Mouse (Mus musculus): ENCODE results near the gene Cwc27. TPM values are rescaled to one million over a fixed set of nuclear protein-coding genes. Genes with fewer than 3 reads are reported as not detected.

Cwc27 gene
- polyA plus RNA-seq, 1 experiment from 2014 or later = 15.0 TPM

DNA sequence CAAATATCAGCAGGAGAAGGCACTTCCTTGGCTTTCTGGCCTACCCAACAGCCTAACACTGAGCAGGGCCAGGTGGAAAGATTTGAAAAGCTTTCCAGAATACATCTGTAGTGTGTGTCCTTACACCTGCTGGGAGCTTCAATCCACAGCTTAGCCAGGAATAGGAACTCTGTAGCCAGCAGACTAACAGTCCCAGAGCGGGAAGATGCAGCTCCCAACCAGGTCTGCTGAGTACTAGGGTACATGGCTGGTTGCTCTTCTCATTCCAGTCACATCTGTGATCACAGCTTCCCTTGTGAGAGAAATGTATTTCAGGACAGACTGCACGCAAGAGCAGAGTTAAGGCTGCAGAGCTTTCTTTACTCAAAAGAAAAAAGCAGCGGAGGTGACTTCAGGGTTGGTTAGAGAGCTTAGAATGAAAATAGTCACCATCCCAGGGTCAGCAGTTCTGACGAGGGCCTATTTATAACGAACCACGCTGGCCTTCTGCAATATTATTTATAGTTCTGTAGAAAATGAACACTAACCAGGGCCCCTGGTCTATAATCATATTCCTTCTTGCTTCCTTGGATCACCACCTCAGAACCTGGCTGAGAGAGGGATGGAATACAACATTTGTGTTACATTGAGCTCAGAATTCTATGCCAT, 171.0 kb downstream of the Cwc27 start:
- ATAC-seq (no peak), DNase-seq (ENCODE audit: low spot score) (no peak)
- H3K4me2 ChIP-seq (replicated peaks; ENCODE audit: low read depth, low read length) = no peak overlapping the region
- no peak for TF ChIP-seq EP300 (IDR thresholded peaks at IDR 0.05)
- no peak for TF ChIP-seq CTCF (IDR thresholded peaks at IDR 0.05)
- H3K27ac ChIP-seq (ENCODE audit: low read length) = no peak overlapping the region
- WGBS = 91% methylated on average over 6 of the region's 6 CpGs
- H3K4me3 ChIP-seq (ENCODE audit: low read depth, low read length) = no peak overlapping the region
- H3K27me3 ChIP-seq (replicated peaks; ENCODE audit: insufficient read depth, low read length) = no peaks in the 10 kb centered on the region
- no peaks in the 10 kb centered on the region for H3K9me3 ChIP-seq (ENCODE audit: low read length)
- H3K4me1 ChIP-seq (ENCODE audit: insufficient read depth, low read depth, low read length) = no peaks in the 10 kb centered on the region
- H3K9ac ChIP-seq (replicated peaks; ENCODE audit: low read depth) = no peak overlapping the region
- no peaks in the 10 kb centered on the region for H3K36me3 ChIP-seq (ENCODE audit: insufficient read depth, low read length)

GRCm38 (mm10) chr13:104644185-104644584, 172.8 kb downstream of the Cwc27 start:
- Histone ChIP-seq H3K9ac (replicated peaks; ENCODE audit: low read depth) (no peak overlapping the region), H3K4me2 (replicated peaks; ENCODE audit: low read depth, low read length) (no peak overlapping the region), H3K9me3 (ENCODE audit: low read length) (no peaks in the 10 kb centered on the region), H3K4me1 (ENCODE audit: insufficient read depth, low read depth, low read length) (no peaks in the 10 kb centered on the region; the same call in 1 of the 2 replicates), H3K4me3 (ENCODE audit: low read depth, low read length) (no peak overlapping the region), H3K36me3 (ENCODE audit: insufficient read depth, low read length) (no peaks in the 10 kb centered on the region), H3K27ac (ENCODE audit: low read length) (no peak overlapping the region), H3K27me3 (replicated peaks; ENCODE audit: insufficient read depth, low read length) (no peaks in the 10 kb centered on the region)
- DNase-seq (ENCODE audit: low spot score) (no peak), ATAC-seq (no peak)
- TF ChIP-seq EP300 (IDR thresholded peaks at IDR 0.05) = no peak
- no peak for TF ChIP-seq CTCF (IDR thresholded peaks at IDR 0.05)
- WGBS = 72% methylated on average over 1 of the region's 1 CpGs

DNA sequence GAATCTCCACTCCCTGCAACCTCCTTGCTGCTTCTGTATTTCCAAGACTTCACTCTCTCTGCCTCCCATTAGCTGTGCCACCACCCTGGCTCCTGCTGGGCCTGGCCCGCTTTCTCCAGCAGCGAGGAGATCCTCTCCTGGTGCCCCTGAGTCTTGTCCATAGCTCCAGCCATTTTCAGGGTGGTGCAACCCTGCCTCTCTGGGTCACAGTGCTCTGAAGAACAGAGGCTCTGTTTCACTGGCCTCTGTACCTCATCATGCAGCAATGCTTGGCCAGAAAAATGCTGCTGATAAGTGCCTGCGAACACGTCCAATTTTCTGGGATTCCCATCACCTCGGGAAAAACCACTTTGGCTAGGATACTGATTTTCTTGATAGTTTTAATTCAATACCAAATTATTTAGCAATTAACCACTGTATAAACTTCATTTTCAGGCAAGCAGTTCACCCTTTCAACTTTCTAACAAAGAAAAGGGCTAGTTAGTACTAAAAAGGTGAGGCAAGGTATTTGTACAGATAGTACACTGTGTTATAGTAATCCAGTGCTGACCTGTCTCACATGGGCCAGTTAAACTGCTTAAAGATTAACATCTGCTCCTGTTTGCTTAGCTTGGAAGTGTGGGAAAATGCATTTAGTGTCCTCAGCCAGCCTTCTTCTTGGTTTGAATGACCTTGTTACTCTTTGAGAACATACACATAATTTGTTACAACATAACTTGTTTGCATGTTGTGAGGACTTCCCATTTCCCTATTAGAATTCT, 176.1 kb downstream of the Cwc27 start:
- DNase-seq (ENCODE audit: low spot score) = peak; percentile 60
- no peak overlapping the region for H3K4me3 ChIP-seq (ENCODE audit: low read depth, low read length)
- no peak overlapping the region for H3K9ac ChIP-seq (replicated peaks; ENCODE audit: low read depth)
- H3K4me1 ChIP-seq (ENCODE audit: insufficient read depth, low read depth, low read length) = no peaks in the 10 kb centered on the region; the same call in 1 of the 2 replicates
- no peak overlapping the region for H3K4me2 ChIP-seq (replicated peaks; ENCODE audit: low read depth, low read length)
- H3K27me3 ChIP-seq (replicated peaks; ENCODE audit: insufficient read depth, low read length) = no peaks in the 10 kb centered on the region
- no peaks in the 10 kb centered on the region for H3K9me3 ChIP-seq (ENCODE audit: low read length)
- 54% methylated on average over 5 of the region's 5 CpGs for WGBS
- TF ChIP-seq EP300 (IDR thresholded peaks at IDR 0.05) = no peak
- no peak for TF ChIP-seq CTCF (IDR thresholded peaks at IDR 0.05)
- peak overlapping the region; percentile 51; the same call in 1 of the 2 replicates for H3K27ac ChIP-seq (ENCODE audit: low read length)
- no peaks in the 10 kb centered on the region for H3K36me3 ChIP-seq (ENCODE audit: insufficient read depth, low read length)
- ATAC-seq = peak; percentile 57

GRCm38 (mm10) chr13:104638988-104639387, 178.0 kb downstream of the Cwc27 start:
- H3K36me3 ChIP-seq (ENCODE audit: insufficient read depth, low read length) = no peaks in the 10 kb centered on the region
- H3K27me3 ChIP-seq (replicated peaks; ENCODE audit: insufficient read depth, low read length) = no peaks in the 10 kb centered on the region
- no peak overlapping the region for H3K27ac ChIP-seq (ENCODE audit: low read length)
- no peaks in the 10 kb centered on the region; the same call in 1 of the 2 replicates for H3K4me1 ChIP-seq (ENCODE audit: insufficient read depth, low read depth, low read length)
- no peaks in the 10 kb centered on the region for H3K9me3 ChIP-seq (ENCODE audit: low read length)
- DNase-seq (ENCODE audit: low spot score) (peak; percentile 59), ATAC-seq (peak; percentile 81)
- TF ChIP-seq CTCF (IDR thresholded peaks at IDR 0.05) = no peak
- 0 out of 2 replicates have a peak, but pooled peaks have one; percentile 50 for TF ChIP-seq EP300 (IDR thresholded peaks at IDR 0.05)
- H3K4me3 ChIP-seq (ENCODE audit: low read depth, low read length) = no peak overlapping the region
- H3K4me2 ChIP-seq (replicated peaks; ENCODE audit: low read depth, low read length) = no peak overlapping the region
- no peak overlapping the region for H3K9ac ChIP-seq (replicated peaks; ENCODE audit: low read depth)
- 64% methylated on average over 3 of the region's 3 CpGs for WGBS

DNA sequence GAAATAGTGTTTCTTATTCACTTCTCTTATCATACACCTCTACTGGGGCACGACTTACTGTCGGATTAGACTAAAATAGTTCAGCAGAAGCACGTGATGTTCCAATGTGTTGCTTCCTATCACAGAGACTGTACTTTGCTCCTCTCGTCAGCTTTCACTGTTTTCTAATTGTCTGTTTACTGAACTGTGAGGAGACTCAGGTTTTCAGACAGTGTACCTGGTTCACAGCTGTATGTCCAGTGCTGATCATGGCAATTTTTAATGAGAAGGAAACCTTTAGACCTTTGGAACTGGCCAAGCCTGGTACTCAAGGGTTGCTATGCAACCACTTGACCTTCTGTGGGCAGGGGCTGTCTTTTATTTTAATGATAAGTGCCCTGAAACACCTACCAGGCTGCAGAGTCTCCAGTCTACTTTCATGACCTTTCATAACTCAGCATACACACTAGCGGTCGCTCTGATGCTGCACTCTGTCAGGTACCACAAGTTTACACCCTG, 180.9 kb downstream of the Cwc27 start:
- Histone ChIP-seq H3K27me3 (replicated peaks; ENCODE audit: insufficient read depth, low read length) (no peaks in the 10 kb centered on the region), H3K4me1 (ENCODE audit: insufficient read depth, low read depth, low read length) (no peaks in the 10 kb centered on the region; the same call in 1 of the 2 replicates), H3K36me3 (ENCODE audit: insufficient read depth, low read length) (no peaks in the 10 kb centered on the region), H3K9ac (replicated peaks; ENCODE audit: low read depth) (no peak overlapping the region), H3K9me3 (ENCODE audit: low read length) (no peaks in the 10 kb centered on the region), H3K4me2 (replicated peaks; ENCODE audit: low read depth, low read length) (no peak overlapping the region), H3K27ac (ENCODE audit: low read length) (no peak overlapping the region), H3K4me3 (ENCODE audit: low read depth, low read length) (no peak overlapping the region)
- 47% methylated on average over 6 of the region's 6 CpGs for WGBS
- DNase-seq (ENCODE audit: low spot score) (no peak), ATAC-seq (0 out of 2 replicates have a peak, but pooled peaks have one; percentile 8)
- TF ChIP-seq EP300 (IDR thresholded peaks at IDR 0.05) (no peak), CTCF (IDR thresholded peaks at IDR 0.05) (no peak)

- H3K27me3 ChIP-seq (replicated peaks; ENCODE audit: insufficient read depth, low read length) = no peaks in the 10 kb centered on the region
- no peak overlapping the region for H3K4me2 ChIP-seq (replicated peaks; ENCODE audit: low read depth, low read length)
- H3K4me3 ChIP-seq (ENCODE audit: low read depth, low read length) = no peak overlapping the region
- no peaks in the 10 kb centered on the region for H3K4me1 ChIP-seq (ENCODE audit: insufficient read depth, low read depth, low read length)
- 71% methylated on average over 2 of the region's 2 CpGs for WGBS
- H3K36me3 ChIP-seq (ENCODE audit: insufficient read depth, low read length) = no peaks in the 10 kb centered on the region
- DNase-seq (ENCODE audit: low spot score) (no peak), ATAC-seq (no peak)
- no peak overlapping the region for H3K9ac ChIP-seq (replicated peaks; ENCODE audit: low read depth)
- H3K9me3 ChIP-seq (ENCODE audit: low read length) = no peaks in the 10 kb centered on the region
- H3K27ac ChIP-seq (ENCODE audit: low read length) = no peak overlapping the region
- TF ChIP-seq CTCF (IDR thresholded peaks at IDR 0.05) (no peak), EP300 (IDR thresholded peaks at IDR 0.05) (no peak)
Measured at GRCm38 (mm10) chr13:104634708-104635107, 182.2 kb downstream of the Cwc27 start.

All from lung, postnatal 0 days (tissue).